Mouse (Mus musculus): ENCODE measurements around the gene Cldn15.
A peak's percentile ranks its signal among the peaks of the same experiment; 100 is the strongest.

Gene Cldn15

GRCm38 (mm10) chr5:136982338-136982930 lies 16.0 kb downstream of the Cldn15 start:
- DNase-seq (ENCODE audit: low spot score) = no peak

GRCm38 (mm10) chr5:136984828-136985227 lies 18.4 kb downstream of the Cldn15 start:
- no peak for DNase-seq (ENCODE audit: low spot score)

- DNase-seq (ENCODE audit: low spot score) = peak; percentile 88
Observed at GRCm38 (mm10) chr5:136986695-136987137, 20.3 kb downstream of the Cldn15 start, which contains the start of gene Plod3. TSS of gene Plod3 (plus strand) at chr5:136987019.

GRCm38 (mm10) chr5:136987138-136987933 lies 20.9 kb downstream of the Cldn15 start:
- DNase-seq (ENCODE audit: low spot score) = peak; percentile 52

GRCm38 (mm10) chr5:136987934-136988271 lies 21.5 kb downstream of the Cldn15 start, which contains the start of gene Znhit1:
TSS of gene Znhit1 (minus strand) at chr5:136988021.
- no peak for DNase-seq (ENCODE audit: low spot score)

- DNase-seq (ENCODE audit: low spot score) = no peak
Observed at GRCm38 (mm10) chr5:136988420-136988819, 22.0 kb downstream of the Cldn15 start.

- DNase-seq (ENCODE audit: low spot score) = no peak
Observed at GRCm38 (mm10) chr5:136989801-136990200, 23.4 kb downstream of the Cldn15 start.

GRCm38 (mm10) chr5:136999449-136999848 lies 33.0 kb downstream of the Cldn15 start:
- no peak for DNase-seq (ENCODE audit: low spot score)

- DNase-seq (ENCODE audit: low spot score) = no peak
Observed at GRCm38 (mm10) chr5:137000612-137001011, 34.2 kb downstream of the Cldn15 start.

- DNase-seq (ENCODE audit: low spot score) = no peak
Observed at GRCm38 (mm10) chr5:137007276-137007675, 40.9 kb downstream of the Cldn15 start.

GRCm38 (mm10) chr5:137009988-137010387 lies 43.6 kb downstream of the Cldn15 start:
- no peak for DNase-seq (ENCODE audit: low spot score)

GRCm38 (mm10) chr5:137012401-137012950 lies 46.1 kb downstream of the Cldn15 start:
- DNase-seq (ENCODE audit: low spot score) = no peak

- no peak for DNase-seq (ENCODE audit: low spot score)
Observed at GRCm38 (mm10) chr5:137015913-137016312, 49.5 kb downstream of the Cldn15 start.

GRCm38 (mm10) chr5:137024318-137024717 lies 57.9 kb downstream of the Cldn15 start:
- DNase-seq (ENCODE audit: low spot score) = no peak

GRCm38 (mm10) chr5:137025132-137025531 lies 58.7 kb downstream of the Cldn15 start:
- DNase-seq (ENCODE audit: low spot score) = no peak

Data from layer of hippocampus, adult 9-10 months (tissue).